Mouse (Mus musculus) Muller cell, postnatal 12 days (primary cell): ENCODE data around the gene Kif14.
A peak's percentile ranks its signal among the peaks of the same experiment; 100 is the strongest.
"Not testable (repeated sequence)": the region's sequence is repeated elsewhere in the genome, so short reads cannot be mapped to it uniquely, and the experiment has no call there.

Experiments
- DNase-seq: peaks from one replicate; pipeline ENCODE4 v3.0.0-alpha.2; 2015; ENCODE audit errors: inconsistent ontology term

Kif14 gene

DNA sequence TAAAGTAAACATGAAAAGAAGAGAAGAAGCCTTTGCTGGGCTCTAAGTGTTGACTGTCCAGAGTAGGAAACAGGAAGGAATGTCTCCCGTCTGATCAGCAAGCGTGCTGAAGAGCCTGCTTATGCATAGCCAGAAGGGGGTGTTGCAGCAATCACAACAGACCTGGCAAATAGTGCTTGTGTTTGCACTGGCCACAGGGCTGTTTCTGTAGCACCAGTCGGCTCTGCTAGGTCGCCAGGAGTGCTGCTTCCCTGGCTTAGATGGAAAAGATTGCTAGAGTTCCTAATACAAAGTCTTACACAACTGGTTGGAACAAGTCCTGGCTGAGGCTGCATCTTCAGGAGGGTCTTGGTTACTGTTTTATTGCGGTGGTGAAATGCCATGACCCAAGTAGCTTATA is 25.5 kb downstream of the Kif14 start:
- no peak for DNase-seq

DNA sequence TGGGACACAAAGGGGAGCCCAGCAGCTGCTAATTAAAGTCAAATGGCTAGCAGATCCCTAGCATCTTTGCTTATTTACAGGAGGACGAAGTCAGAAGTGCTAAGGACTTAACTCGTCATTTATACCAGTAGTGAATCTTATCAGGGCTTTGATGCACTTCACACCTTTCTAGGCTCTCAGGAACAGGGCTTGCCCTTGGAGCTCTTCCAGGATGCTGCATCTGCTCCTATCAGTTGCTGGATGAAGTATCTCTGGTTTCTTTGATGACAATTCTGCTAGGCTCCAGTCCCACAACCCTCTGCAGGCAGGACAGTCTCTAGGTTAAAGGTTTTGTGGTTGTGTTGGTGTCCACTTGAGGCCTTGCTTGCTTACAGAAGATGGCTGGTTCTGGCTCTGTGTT is 26.1 kb downstream of the Kif14 start:
- DNase-seq = no peak

DNA sequence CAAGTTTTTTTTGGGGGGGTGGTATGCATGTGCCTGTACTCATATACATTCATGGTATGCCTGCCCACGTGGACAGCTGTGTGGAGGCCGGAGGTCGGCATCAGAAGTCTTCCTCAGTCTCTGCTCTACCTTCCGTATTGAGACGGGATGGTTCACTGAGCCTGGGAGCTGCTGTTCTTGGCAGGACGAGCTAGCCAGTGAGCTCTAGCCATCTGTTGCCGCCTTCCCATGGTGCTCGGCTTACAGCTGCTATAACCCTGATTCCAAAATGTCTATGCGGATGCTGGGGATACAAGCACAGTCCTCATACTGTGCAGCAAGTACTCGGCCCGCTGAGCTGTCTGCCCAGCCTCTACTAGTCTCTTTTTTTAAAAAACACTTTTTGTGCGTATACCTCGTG is 33.2 kb downstream of the Kif14 start:
- no peak for DNase-seq

DNA sequence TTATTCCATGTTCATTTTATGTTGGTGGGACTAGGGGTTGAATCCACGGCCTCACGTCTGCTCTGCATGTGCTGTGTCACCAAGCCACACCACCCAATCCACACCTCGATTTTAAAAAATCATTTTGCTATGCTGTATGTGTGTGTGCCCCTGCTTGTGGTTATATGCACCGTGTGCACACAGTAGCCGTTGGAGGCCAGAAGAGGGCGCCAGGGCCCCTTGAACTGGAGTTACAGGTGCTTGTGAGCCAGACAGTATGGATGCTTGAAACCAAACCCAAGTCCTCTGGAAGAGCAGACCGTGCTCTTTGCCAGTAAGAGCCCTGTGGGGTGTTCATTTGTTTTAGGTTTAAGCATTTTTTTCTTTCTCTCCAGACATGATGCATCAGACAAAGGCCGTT is 36.8 kb downstream of the Kif14 start:
- no peak for DNase-seq

DNA sequence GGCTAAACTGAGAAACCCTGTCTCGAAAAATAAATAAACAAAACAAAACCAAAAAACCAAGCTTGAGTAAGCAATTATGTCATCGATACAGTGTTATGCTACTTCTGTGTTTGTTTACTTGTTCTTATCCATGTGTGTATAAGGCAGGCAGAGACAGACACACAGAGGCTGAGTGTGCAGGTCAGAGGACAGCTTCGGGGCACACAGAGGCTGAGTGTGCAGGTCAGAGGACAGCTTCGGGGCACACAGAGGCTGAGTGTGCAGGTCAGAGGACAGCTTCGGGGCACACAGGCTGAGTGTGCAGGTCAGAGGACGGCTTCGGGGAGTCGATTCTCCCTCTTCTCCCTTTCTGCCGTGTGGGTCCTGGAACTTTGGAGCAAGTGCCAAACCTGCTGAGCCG is 40.1 kb downstream of the Kif14 start:
- DNase-seq = not testable (repeated sequence)

DNA sequence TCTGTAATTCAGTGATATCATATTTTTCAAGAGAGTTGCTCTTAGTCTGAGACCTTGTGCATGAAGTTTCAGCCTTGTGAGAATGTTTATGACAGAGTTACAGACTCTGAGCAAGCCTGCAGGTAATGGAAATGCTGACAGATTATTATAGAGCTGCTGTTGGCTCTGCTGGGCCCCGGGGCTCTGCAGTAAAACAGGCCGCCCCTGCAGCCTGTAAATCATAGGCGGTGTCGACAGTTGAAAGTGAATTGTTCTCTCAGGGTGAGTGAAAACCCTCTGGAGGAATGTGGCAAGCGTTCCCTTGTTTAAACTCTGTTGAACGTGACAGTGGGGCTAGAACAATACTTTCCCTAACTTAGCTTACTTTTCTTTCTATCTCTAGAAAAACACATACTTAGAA is 46.2 kb downstream of the Kif14 start:
- DNase-seq = no peak

DNA sequence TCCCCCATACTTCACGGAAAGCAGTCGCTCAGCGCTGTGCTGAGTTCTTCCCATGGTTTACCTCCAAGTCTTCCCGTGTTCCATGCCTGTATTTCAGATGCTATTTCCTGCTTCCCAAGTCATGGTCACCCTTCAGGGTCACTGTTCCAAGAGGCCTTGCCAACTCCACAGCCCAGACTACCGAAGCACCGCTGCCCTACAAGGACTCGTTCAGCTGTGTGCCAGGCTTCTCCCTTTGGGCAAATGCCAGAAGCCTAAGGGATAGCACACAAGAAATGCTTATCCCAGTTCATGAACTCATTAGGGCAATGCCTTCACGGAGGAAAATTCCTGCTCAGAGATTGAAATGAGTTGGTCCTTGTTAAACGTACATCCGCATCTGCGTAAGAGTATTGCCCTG is 47.0 kb downstream of the Kif14 start:
- peak; percentile 70 for DNase-seq

DNA sequence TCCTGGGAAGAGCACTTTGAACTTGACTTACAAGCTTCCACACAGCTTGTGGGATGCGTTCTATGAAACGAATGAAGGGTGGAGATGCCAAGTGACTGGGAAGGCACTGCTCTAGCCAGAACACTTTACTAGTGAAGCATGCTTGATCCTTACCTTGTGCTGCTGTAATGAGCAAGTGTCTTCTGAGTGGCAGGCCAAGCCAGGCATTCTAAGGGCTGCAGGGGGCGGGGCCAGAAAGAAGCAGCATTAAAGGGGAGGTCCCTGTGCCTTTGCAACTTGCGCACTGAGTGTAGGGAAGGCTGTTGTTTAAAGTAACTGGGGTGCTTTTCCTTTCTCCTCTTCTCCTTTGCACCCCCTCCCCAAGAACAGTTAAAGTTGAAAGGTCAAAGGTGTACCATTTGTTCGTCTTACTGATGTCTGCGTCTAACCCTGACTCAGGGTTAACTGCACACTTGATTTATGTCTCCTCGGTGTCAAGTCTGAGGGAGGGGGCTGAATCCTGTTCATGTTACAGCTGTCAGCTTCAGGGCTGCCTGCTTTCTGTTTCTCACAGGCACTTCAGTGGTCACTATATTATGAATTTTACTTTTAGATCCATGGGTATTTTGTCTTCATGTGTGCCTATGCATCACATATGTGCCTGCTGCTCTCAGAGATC is 52.7 kb downstream of the Kif14 start:
- DNase-seq = no peak

DNA sequence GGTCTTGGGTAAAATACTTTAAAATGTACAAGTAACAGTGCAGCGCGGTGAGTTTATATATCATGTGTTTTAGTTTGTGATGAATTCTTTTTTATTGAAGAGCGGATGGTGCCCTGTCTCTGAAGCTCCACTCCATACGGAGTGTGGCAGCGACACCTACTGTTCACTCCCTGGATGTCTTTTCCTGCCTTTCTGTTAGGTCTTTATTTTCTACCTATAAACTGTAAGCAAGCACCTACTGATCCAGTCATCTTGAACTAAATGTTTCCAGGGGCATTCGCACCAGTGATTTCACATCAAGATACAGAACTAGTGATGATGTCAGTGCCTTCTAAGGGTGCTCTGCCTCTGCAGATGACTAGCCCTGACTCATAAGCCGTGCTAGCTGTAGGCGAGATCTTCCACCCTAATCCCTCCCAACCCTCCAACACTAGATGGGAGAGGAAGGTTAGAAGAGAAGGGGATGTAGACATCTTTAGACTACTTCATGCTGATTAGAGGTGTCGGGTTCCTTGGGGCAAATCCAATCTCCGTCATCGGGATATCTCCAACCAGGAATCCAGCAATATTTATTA is 55.3 kb downstream of the Kif14 start:
- DNase-seq = peak; percentile 21

DNA sequence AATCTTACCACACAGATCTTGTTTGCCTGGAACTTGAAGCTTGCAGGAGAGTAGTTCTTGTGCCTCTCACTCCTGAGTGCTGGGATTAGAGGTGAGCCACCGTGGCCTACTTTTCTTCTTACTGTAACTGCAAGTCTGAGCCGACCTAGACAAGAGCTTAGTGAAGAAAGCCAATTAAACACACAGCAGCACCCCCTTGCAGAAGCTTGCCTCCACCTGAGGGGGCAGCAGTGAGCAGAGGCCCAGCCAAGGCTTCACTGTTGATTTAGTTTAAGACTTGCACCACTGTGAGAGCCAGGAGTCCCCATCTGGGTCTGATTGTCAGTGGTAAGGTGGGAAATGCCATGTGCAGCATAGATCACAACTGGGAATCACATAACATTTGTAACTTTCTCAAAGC is 58.8 kb downstream of the Kif14 start:
- DNase-seq = peak; percentile 58

DNA sequence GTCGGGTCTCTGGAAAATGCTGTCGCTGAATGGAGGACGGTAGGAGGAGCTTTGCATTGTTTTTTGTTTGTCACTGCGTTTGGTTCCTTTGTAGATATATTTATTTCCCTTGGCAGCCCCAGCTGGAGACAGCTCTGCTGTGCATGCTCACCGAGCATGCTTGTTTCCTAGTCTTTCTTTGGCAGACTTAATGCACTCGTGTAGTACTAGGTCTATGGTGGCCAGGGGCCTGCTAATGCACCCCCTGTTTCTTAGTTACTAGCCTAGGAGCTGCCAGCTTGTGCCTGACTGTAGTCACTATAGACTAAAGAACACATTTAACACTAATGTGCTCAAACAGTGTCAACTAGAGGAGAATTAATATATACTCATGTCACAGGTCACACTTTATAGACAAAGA is 59.7 kb downstream of the Kif14 start:
- DNase-seq = no peak

DNA sequence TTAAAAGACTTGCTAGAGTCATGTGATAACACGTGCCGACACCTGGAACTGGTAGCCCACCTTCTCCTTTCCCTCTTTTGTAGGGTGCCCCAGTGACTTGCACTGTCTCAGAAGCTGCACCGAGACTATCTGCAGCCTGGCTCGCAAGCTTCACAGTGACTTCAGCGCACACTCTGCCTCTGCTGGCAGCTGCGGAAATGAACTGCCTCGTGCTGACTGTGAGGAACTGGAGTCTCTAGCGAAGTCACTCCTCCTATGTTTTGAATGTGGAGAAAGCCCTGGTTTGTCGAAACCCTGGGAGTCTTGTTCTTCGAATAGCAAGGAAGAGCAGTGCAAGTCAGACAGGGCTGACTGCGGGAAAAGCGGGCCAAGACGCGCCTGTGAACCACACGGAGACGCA is 61.0 kb downstream of the Kif14 start:
- no peak for DNase-seq

DNA sequence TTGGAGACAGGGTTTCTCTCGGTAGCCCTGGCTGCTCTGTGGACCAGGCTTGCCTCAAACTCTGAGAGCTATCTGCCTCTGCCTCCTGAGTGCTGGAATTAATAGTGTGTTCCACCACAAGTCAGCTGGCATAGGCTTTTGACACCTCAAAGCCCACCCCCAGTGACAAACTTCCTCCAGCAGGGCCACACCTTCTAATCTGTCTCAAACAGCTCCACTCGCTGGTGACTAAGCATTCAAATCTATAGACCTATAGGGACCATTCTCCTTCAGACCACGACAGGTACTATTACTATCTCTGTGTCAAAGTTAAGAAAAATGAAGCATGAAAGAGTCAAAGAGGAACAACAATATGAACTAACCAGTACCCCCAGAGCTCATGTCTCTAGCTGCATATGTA is 66.4 kb downstream of the Kif14 start:
- no peak for DNase-seq

DNA sequence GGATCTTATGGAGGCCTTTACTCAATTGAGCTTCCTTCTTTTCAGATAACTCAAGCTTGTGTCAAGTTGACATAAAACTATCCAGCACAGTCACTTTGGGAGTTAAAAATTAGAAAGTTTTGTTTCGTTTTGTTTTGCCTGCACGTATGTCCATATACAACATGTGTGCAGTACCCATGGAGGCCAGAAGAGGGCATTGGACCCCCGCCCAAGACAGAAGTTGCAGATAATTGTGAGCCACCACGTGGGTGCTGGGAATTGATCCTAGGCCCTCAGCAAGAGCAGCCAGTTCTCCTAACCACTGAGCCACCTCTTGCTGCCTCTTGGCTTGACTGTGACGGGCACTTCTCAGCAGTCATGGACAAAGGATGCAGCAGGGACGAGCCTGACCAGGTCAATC is 70.8 kb downstream of the Kif14 start:
- no peak for DNase-seq

DNA sequence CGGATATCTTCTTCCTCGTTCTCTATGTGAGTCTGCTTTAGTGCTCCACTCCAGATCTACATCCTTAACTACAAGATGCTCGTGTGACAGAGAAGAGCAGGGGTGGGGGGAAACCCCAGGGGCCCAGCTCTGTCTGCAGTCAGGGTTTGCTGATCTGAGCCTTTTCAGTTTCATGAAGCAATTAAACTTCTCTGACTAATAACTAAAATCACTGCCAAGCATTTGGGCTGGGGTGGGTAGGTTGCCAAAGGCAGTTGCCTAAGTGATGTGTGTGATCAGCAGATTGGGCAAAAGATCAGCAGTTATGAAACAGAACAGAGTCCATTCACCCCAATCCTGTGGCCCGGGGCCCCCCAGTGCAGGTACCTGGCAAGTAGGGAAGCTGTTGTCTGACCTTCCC is 72.1 kb downstream of the Kif14 start:
- peak; percentile 86 for DNase-seq

DNA sequence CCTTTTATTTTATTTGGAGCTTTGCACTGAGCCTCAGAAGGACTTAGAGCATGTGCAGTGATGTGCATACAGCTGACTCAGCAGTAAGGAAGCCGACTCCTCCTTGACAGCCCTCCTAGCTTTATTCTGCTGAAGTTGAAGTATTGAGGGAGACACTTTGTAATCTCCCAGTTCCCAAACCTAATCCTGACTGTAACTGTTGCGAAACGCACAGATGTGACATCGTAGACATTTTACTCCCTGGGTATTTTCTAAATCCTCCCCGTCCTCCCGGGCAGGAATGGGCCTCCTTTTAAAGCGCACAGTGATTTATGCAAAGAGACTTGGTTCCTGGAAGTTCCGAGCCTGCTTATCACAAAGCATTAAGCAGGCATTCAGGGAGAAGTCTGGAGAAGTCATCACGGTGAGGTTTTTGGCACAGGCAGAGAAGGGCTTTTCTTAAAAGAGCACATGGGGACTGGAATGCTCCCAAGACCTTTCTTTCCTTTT is 74.3 kb downstream of the Kif14 start:
- no peak for DNase-seq

DNA sequence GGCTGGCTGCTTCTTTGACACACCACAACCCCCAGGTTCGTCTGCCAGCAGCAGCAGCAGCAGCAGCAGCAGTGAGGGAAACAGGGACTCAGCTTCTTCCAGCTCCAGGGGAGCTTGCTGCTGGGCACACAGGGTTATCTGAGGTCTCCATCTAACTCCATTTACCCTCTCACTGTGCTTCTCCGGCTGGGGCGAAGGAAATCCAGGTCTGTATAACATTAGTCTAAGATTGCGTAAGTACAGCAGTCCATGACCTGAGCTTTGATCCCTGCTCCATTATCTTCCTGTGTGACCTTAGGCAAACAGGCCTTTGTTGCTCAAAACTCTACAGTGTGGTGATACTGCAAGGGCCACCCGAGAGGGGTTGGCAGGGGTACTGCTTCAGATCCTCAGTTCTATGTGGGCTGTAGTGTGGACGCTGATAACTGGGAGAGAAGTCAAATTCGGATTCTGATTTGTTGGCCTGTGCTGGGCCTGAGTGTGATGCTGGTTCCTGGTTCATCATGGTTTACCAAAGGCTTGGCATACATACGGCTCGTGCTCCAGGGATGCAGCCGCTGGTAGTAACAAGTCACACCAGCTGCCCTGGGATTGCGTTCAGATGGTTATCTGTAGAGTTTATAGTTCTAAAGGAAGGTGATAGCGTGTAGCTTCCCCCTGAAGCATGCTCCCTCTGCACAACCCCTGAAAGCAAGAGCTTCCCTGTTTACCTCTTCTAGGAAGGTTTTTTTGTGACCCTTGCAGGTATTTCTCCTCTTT is 75.7 kb downstream of the Kif14 start:
- DNase-seq = no peak

DNA sequence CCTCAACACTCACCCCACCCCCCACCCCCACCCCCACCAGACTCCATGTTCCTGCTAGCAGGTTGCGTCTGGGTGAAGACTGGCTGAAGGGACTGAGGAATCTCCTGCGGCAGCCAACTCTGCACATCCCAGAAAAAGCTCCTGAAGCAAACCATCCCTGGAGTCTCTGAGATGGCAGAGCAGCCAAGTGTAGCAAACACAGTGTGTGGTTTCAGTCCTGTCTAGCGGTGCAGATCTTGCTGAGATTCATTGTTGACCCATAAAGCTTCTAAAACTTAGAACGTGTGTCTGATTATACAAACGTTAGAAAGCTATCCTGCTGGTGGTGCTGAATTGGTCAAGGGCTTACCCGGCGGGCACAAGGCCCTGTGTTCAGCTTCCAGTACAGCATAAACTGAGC is 77.8 kb downstream of the Kif14 start:
- no peak for DNase-seq

DNA sequence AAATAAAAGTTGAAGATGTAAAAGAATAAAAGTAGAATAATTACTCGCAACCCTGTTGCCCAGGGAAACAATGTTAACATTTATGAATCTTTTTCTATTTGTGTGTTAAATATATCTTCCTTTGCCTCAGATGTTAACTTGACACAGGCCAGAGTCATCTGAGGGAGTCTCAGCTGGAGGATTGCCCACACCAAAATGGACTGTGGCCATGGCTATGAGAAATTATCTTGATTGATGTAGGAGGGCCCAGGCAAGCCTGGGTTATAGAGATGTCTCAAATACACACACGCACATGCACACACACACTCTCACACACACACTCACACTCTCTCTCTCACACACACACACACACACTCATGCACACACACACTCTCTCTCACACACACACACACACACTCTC is 80.9 kb downstream of the Kif14 start:
- DNase-seq = no peak

DNA sequence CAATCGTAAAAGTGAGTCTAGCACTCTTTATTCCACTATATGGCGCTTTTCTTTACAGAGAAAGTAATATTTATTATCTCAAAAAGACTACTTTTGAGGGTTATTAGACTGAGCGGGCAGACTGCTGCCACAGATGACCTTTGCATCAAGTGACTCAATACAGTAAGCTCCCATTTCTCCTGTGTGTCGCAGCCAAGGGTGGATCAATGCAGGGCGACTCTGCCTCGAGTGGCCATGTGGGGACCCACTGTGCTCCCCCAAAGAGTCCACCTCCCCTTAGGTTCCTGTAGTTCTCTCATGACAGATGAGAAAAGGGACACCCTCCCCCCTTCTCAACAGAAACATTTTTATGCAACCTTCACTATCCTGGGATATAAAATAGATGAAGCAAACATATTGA is 84.1 kb downstream of the Kif14 start:
- no peak for DNase-seq

DNA sequence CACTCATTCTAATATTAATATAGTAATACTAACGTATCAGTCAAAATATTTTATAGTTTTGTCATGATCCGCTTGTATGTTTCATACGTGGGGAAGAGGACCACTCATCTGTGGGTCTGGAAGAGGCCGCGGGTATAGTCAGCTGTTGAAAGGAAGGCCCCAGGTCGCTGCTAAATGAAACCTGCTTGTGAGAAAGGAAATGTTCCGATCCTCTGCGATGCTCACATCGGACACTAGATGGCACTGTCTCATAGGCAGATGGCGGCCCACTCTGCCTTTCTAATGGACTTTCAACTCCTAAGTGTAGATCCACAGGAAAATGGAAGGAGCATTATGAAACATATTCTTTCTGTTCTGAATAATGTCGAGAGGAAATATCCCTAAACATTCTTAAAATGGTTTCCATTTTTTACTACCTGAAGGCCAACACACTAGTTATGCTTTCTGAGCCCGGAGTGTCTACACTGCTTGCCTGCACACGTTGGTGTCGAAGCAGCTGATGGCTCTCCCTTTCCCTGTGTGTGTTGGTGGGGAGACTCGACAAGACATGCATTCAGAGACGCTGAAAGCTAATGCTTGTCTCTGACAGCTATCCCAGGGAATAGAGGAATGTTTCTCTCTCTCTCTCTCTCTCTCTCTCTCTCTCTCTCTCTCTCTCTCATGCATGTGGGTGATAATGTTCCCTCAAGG is 84.9 kb downstream of the Kif14 start:
- DNase-seq = peak; percentile 74

DNA sequence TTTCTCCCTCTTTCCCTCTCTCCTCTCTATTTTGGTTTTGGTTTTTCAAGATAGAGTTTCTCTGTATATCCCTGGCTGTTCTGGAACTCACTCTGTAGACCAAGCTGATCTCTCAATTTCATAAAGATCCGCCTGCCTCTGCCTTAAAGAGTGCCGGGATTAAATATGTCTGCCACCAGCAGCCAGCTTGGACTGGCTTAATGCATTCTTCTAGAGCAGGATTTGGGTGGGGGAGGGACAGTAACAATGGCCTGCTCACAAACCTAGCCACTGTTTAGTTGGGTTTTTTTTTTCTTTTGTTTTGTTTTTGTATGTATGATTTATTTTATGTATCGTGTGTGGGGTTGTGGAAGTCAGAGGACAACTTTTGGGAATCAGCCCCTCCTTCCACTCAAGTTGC is 88.5 kb downstream of the Kif14 start:
- no peak for DNase-seq

DNA sequence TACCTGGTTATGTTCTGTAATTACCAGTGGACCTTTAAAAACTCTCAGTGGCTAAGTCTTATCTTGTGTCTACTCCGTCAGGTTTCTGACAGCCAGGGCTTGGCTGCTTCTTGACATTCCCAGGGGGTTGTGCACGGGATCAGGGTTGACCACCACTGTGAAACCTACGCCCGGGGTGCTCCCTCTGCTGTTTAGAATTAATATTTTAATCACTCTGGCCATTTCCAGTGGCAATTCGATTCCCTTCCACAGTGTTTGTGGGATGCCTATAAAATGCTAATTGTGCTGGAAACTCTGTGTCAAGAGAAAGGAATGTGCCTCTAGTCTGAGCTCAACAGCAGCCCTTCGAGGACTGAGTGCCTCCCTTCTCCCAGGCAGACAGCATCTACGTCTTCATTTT is 89.7 kb downstream of the Kif14 start:
- peak; percentile 94 for DNase-seq
